Mouse (Mus musculus): ENCODE results near the gene Gm9821.

DNA sequence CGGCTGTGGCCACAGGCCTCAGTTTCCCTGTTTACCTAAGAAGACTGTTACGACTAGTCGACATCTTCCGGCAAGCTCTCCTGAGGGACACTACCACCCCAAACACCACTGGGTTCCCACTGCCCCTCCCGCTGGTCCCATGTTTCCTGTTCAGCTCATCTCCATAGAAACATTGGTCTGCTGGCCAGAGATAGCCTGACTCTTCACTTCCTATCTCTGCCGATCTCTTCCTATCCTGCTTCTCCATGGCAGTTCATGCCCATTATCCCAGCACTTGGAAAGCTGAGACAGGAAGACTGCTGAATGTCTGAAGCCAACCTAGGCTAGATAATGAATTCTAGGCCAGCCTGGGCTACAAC, 2.6 kb downstream of the Gm9821 start:
- TF ChIP-seq CTCF (IDR thresholded peaks at IDR 0.05; ENCODE audit: extremely low read depth, insufficient read length, insufficient replicate concordance, low read depth, low read length) (no peak), POLR2A (IDR thresholded peaks at IDR 0.05; ENCODE audit: low read depth, low read length) (no peak)
